Mouse (Mus musculus): ENCODE data around the gene Cryba2.

GRCm38 (mm10) chr1:74898656-74899431 lies 5.9 kb upstream of the Cryba2 start:
- TF ChIP-seq EP300 (IDR thresholded peaks at IDR 0.05; ENCODE audit: low read depth) (no peak), CTCF (IDR thresholded peaks at IDR 0.05; ENCODE audit: low read depth) (no peak)
